13 mouse cellular contexts compared by ENCODE assay signal in the genomic region with DNA sequence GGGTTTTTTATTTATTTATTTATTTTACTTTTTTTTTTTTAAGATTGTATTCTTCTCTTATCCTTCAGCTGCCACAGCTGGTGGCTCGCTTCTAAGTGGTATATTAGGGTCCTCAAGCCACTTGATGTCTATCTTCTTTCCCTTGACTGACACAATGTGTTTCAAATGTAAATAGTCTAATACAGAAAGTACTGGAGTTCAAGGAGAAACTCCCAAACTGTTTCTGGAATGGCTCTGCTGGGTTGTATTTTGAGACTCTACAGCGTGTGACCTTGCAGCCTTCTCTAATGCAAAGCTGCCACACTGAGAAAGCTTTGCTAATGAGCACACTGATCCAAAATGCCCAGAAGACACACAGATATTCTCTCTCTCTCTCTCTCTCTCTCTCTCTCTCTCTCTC.
"Had no signal": no experiment of that assay in that cellular context is flagged by ENCODE, and none has a peak within 500 bp of the region (broad histone marks: within the 10 kb centered on the region; RNA-seq: fewer than 3 reads in every experiment).

No protein-coding gene starts in this region.

- H3K36me3 ChIP-seq: limb, embryonic 12.5 days; midbrain, embryonic 12.5 days had no signal

- H3K27me3 ChIP-seq: limb, embryonic 12.5 days; midbrain, embryonic 12.5 days had no signal

- H3K4me2 ChIP-seq: limb, embryonic 12.5 days; midbrain, embryonic 12.5 days had no signal

- ATAC-seq: lung, postnatal 0 days had no signal

- DNase-seq: kidney, adult 18-20 months; kidney, postnatal 10 days; kidney, postnatal 4 days; liver; lung, adult 2 months; lung, postnatal 36 days; right cerebral cortex, postnatal 14 days; thymus, postnatal 36 days had no signal

- H3K4me3 ChIP-seq: layer of hippocampus, adult 2 months; limb, embryonic 12.5 days; midbrain, embryonic 12.5 days had no signal

- H3K9ac ChIP-seq: limb, embryonic 12.5 days; liver, embryonic 14.5 days; midbrain, embryonic 12.5 days had no signal

- H3K9me3 ChIP-seq: limb, embryonic 12.5 days; midbrain, embryonic 12.5 days had no signal

- H3K27ac ChIP-seq: layer of hippocampus, adult 2 months; limb, embryonic 12.5 days; liver, embryonic 14.5 days; midbrain, embryonic 12.5 days had no signal
